Mouse (Mus musculus): ENCODE measurements around the gene Gm13124. TPM values are rescaled to one million over a fixed set of nuclear protein-coding genes. Genes with fewer than 3 reads are reported as not detected.
"Not testable (repeated sequence)": the region's sequence is repeated elsewhere in the genome, so short reads cannot be mapped to it uniquely, and the experiment has no call there.

The Gm13124 gene
- not detected for total RNA-seq (2021)

- intact Hi-C loops (cut with DNase I) = no loop called here
- DNase-seq = no peak
These were observed at the start of gene Gm13124 for GRCm38 (mm10) chr4:144565034-144565433. Gm13124 (minus strand) TSS chr4:144565134.

GRCm38 (mm10) chr4:144614586-144614985 is 49.7 kb upstream of the Gm13124 start:
- DNase-seq = no peak
- intact Hi-C loops (cut with DNase I) = no loop called here

GRCm38 (mm10) chr4:144613407-144613806 is 48.5 kb upstream of the Gm13124 start, which contains the start of gene Aadacl4:
Aadacl4 (plus strand) TSS chr4:144613707.
- intact Hi-C loops (cut with DNase I) = no loop called here
- DNase-seq = no peak

- intact Hi-C loops (cut with DNase I) = no loop called here
These were observed 27.9 kb upstream of the Gm13124 start for GRCm38 (mm10) chr4:144592790-144593189.

GRCm38 (mm10) chr4:144586207-144586606 is 21.3 kb upstream of the Gm13124 start:
- intact Hi-C loops (cut with DNase I); DNase-seq: not testable (repeated sequence)

More at GRCm38 (mm10) chr4:144592790-144593189, 27.9 kb upstream of the Gm13124 start:
- DNase-seq = no peak

GRCm38 (mm10) chr4:144567752-144568151 is 2.8 kb upstream of the Gm13124 start:
- DNase-seq = no peak
- intact Hi-C loops (cut with DNase I) = no loop called here

- DNase-seq = no peak
- intact Hi-C loops (cut with DNase I) = no loop called here
These were observed 3.7 kb downstream of the Gm13124 start for GRCm38 (mm10) chr4:144561205-144561604.

- no peak for DNase-seq
- intact Hi-C loops (cut with DNase I) = no loop called here
These were observed 5.1 kb downstream of the Gm13124 start for GRCm38 (mm10) chr4:144559792-144560191.

- no peak for DNase-seq
- intact Hi-C loops (cut with DNase I) = no loop called here
These were observed 13.8 kb downstream of the Gm13124 start for GRCm38 (mm10) chr4:144551156-144551555.

- DNase-seq; intact Hi-C loops (cut with DNase I): not testable (repeated sequence)
These were observed 19.6 kb downstream of the Gm13124 start for GRCm38 (mm10) chr4:144545339-144545738.

GRCm38 (mm10) chr4:144544689-144545088 is 20.2 kb downstream of the Gm13124 start:
- intact Hi-C loops (cut with DNase I) = no loop called here
- DNase-seq = no peak

GRCm38 (mm10) chr4:144519522-144519921 is 45.4 kb downstream of the Gm13124 start, which contains the start of gene 9430007A20Rik:
9430007A20Rik (plus strand) TSS chr4:144519822.
- intact Hi-C loops (cut with DNase I) = no loop called here
- DNase-seq = no peak

GRCm38 (mm10) chr4:144506518-144506917 is 58.4 kb downstream of the Gm13124 start:
- intact Hi-C loops (cut with DNase I) = no loop called here
- DNase-seq = no peak

Other genes with a start within 250 kb of the Gm13124 start
- not detected for gene Gm13128, start 234.9 kb downstream of the Gm13124 start, total RNA-seq (2021)
- gene Gm13119, start 207.2 kb downstream of the Gm13124 start, total RNA-seq (2021) = not detected
- not detected for gene Pramef20, start 187.2 kb downstream of the Gm13124 start, total RNA-seq (2021)
- gene Pramef12, start 156.7 kb downstream of the Gm13124 start, total RNA-seq (2021) = not detected
- not detected for gene 1700012P22Rik, start 126.4 kb downstream of the Gm13124 start, total RNA-seq (2021)
- not detected for gene Gm9944, start 111.8 kb downstream of the Gm13124 start, total RNA-seq (2021)
- not detected for gene Aadacl3, start 101.4 kb downstream of the Gm13124 start, total RNA-seq (2021)
- not detected for gene 9430007A20Rik, start 45.3 kb downstream of the Gm13124 start, total RNA-seq (2021)
- not detected for gene Aadacl4, start 48.6 kb upstream of the Gm13124 start, total RNA-seq (2021)
- not detected for gene Gm436, start 121.2 kb upstream of the Gm13124 start, total RNA-seq (2021)
- gene Gm13178, start 156.3 kb upstream of the Gm13124 start, total RNA-seq (2021) = under 1 TPM in 1 of 2 experiments, not detected in 1; 0.64 TPM
- not detected for gene Gm438, start 221.4 kb upstream of the Gm13124 start, total RNA-seq (2021)

All from left cerebral cortex, postnatal 4 days (tissue).